Mouse (Mus musculus) cerebellum, adult 18-20 months (tissue): ENCODE results near the gene H1foo.
A peak's percentile ranks its signal among the peaks of the same experiment; 100 is the strongest.

ENCODE experiments used
- DNase-seq, 2 experiments: peaks; one replicate each; pipeline ENCODE4 v3.0.0; 2021

Gene H1foo

DNA sequence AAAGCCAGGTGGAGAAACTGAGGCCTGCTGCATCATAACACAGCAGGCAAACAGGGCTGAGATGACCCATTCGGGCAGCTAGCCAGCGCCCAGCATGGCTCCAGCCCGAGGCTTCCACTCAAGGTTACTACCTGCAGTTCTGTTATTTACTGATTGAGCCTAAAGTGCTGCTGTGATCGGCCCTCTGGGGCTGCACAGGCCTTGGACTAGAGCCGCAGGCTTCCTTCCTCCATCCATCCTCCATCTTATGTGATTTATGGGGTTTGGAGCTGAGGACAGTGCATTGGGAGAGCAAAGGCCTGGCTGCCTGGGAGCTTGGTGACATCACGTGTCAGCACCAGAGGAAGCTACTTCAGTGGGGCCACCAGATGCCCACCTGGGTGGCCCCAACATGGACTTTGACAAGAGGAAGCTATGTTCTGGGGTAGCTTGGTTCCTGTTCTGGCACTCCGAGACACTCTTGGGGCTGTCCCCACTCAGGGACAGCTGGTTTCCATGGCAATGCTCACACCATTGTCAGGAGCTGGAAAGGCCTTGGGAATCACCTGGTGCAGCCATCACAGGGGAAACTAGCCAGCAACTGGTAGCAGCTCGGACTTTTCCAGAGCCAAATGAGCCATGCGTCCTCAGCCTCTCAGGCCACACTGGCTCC, 42.5 kb downstream of the H1foo start:
- peak in 1 of 2 experiments; percentile 51 for DNase-seq

DNA sequence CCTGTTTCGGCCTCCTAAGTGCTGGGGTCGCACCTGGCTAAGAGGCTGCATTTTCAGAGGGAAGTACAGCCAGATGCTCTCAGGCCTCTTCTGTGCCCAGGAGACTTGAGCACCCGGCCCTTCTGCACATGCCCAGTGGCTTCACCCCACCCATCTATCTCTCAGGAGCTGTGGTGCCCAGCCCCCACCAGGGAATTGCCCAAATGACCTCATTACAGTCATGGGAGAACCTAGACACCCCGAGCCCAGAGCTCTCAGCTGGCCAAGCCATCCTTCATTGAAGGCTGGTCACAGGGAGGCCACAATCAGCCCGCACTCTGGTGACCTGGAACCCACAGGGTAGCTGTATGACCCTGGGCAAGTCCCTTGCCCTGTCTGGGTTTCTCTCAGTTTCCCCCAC, 44.3 kb downstream of the H1foo start:
- DNase-seq, result no peak

DNA sequence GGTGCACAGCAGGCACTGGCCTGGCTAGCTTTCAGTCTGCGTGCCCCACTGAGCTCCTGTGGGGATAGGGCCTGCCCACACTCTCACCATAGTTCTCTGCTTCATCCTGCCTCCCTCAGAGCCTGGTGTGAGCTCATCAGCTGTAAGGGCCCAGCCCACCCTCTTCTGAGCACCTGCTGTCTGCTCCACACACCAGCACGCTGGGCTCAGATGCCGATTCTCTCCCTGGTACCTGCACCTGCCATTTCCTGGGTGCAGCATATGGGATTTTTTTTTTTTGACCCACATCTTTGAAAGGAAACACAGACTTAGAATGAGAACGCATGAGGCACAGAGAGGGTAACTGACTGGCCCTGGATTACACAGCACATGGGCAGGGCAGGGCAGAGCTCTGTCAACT, 44.9 kb downstream of the H1foo start:
- no peak for DNase-seq

GRCm38 (mm10) chr6:115990056-115990455, 45.3 kb downstream of the H1foo start:
- DNase-seq, result no peak

DNA sequence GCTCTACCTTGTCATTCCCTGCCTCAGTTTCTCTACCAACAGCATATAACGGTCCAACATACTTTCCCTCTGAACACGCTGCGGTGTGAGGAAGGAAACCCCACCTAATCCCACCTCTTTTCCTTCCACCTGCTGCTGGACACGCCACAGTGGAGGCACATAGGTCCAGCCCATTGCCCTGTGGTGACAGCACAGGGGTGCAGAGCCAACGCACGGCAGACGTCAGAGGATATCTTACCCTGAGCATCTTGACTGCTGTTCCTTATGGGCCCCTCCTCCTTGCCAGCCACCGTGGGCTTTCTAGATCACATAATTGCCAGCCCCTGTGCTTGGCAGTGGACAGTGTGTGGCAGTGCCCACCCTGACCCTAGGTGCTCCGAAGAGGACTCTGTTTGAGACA, 45.7 kb downstream of the H1foo start:
- no peak for DNase-seq

DNA sequence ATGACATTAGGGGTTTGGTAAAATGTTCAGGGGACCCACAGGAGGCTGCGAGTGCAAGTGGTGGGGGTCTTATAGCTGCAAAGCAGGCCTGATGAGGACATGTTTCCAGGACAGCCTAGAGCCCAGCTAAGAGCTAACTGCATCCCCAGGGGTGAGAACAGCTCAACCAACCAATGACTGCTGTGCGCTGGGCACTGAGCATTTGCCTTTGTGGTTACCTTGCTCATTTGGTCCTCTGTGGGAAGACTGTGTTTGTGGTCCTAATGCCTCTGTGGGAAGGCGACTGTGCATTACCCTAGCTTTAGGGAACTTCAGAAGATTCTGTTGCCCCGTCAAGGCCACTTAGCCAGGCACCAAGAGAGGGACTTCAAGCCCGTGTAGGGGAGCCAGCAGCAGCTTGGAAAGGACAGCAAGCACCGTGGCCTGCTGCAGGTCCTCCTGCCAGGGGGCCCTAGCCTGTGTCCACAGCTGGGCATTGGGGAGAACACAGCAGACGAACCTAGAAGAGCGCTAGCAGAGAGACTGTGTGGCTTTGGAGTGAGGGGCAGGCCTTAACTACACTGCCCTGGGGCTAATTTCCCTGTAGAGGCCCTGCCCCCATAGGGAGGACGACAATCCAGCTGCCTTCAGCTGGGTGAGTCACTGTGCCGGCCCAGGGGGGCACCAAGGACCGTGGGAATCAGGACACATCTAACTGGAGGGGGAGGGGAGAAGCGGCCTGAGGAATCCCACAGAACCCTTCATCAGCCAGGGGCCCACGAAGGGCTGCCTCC, 46.6 kb downstream of the H1foo start:
- no peak for DNase-seq

DNA sequence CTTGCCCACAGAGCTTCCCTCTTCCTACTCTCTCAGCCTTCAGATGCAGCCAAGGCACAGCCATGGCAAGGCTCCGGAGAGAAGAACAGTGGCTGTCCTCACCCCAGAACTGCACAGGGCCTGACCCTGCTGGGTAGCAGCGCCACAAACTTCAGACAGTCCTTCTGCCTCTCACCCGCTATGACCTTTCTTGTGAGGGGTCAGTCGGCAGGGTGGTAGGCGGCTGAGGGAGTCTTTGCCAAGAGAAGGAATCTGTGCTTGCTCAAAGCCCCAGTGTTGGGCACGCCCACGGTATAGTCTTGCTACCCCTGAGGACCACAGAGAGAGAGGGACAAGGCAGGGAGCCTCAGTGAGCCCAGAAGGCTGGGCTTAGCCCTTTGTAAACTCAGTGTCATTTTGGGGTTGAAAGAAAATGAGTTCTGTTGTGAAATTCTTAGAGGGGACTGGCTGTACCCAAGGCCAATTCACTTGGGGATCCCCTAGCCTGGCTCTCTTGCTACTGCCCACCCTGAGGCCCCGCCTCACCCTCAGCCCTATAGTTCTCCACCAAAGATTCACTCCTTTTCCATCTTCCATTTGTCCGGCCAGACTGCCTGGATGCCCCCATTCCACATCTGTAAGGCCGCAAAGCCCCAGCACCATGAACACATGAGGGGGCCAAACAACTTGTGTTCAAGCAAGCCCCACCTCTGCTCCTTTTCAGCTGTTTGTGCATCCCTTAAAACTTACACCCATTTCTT, 47.3 kb downstream of the H1foo start:
- no peak for DNase-seq

DNA sequence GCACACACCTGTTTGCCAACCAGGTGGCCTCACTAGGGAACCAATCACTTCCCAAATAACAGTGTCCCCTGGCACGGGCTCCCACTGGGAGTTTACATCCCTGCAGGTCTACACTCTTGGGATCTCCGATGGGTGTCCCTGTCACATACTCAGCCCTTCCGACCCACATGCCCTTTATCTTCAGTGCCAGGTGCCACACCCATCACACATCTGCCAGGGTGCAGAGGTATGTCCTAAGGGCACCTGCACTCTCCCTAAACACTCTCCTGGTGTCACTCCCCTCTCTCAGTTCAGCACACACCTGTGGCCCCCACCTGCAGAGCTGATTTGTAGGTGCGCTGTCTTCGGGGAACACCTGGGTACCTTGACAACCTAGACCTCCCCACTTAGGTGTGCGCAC, 48.2 kb downstream of the H1foo start:
- no peak for DNase-seq

- peak in 1 of 2 experiments; percentile 46 for DNase-seq
Observed at GRCm38 (mm10) chr6:115993463-115994145, 48.9 kb downstream of the H1foo start.

GRCm38 (mm10) chr6:115994146-115994876, 49.6 kb downstream of the H1foo start:
- no peak for DNase-seq

DNA sequence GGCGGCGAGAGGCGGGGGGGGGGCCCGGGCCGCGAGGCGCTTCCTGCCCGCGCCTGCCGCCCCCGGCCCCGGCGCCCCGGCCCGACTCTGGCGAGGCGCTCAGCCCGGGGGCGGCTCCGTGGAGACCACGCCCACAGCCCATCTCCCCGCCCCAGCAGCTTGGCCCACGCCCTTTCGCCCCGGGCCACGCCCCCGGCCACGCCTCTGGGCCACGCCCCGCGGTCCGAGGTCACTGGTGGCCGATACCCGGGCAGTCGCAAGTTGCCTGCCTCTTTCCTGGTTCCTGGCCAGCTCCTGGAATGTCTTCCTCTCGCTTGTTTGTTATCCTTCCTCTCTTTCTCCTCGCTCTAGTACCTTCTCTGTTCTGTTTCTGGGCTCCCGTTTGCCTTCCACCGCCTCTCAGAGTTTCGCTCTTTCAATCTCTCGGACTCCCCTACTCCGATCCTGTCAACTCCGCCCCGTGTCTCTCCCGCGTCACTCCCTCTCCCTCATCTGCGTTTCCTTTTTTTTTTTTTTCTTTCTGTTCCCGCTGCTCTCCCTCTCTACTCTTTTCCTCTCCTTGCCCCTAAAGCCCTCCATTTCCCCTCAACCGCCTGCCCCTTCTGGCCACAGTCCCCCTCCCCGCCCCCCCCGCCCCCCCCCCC, 50.3 kb downstream of the H1foo start, which contains the start of gene Plxnd1:
Plxnd1 (minus strand) TSS at position 129 of the 644 bp plus-strand sequence.
- DNase-seq, result peak; percentile 77 to 86

DNA sequence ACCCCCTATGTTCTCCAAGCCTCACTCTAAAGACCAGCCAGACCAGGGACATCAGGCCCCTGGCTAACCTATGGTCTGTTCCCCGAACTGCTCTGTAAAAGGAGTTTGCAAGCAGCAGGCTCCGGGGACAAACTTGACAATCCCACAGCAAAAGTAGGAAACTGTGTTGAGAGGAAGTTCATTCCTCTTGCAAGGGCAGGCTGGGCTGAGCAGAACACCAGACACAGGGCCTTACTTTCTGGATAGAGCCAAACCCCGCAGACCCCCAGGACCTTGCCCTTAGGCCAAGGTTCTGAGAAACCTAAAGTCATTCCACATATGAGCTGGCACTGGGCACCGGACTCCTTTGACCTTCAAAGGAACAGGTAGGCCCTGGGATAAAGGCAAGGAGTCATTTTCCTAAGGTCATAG, 50.8 kb downstream of the H1foo start:
- DNase-seq, result no peak

DNA sequence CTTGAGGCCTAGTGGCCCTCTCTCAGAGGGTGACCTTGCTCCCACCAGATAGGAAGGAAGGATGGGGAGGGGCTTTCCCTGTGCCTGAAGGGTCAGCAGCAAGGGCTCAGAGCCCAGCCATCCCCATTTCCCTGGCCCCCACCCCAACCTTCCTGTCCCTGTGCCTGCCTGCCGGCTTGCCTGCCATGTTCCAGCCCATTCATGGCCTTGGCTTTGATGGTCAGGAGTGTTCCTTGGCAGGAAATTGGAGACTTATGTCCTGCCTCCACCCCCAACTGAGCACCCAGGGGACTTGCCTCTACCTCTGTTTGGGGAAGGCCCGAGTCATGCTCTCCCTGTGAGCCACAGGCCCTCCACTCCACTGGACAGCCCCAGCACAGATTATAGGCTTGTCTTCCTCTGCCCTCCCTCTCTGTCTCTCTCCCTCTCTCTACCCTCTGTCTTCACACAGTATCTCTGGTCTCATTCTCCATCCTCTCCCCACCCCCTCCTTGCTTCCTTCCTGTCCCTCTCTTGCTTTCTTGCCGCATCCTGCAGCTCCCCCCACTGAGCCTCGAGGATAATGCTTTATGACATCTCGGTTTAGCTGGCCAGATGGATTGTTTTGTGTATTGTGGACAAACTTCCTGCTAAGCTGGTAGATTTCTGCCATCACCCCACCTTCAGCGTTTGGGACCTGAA, 51.6 kb downstream of the H1foo start:
- peak in 1 of 2 experiments; percentile 39 for DNase-seq

GRCm38 (mm10) chr6:115997726-115998311, 53.1 kb downstream of the H1foo start:
- no peak for DNase-seq

GRCm38 (mm10) chr6:115998758-115999157, 54.0 kb downstream of the H1foo start:
- DNase-seq, result no peak

- DNase-seq, result no peak
Observed at GRCm38 (mm10) chr6:115999227-115999626, 54.5 kb downstream of the H1foo start.
